Mouse (Mus musculus) bone marrow macrophage, adult 2 months (primary cell): ENCODE measurements around the gene Gm49392.

Experiments used
- CTCF ChIP-seq: IDR thresholded peaks from 2 replicates; pipeline ENCODE4 v1.5.1; 2012; ENCODE audit warnings: low read depth, mild to moderate bottlenecking, low read length, moderate library complexity
- POLR2A ChIP-seq: IDR thresholded peaks from 2 replicates; pipeline ENCODE4 v1.6.1; 2012; ENCODE audit warnings: mild to moderate bottlenecking, low read depth, low read length, borderline replicate concordance

- TF ChIP-seq CTCF: no peak
- TF ChIP-seq POLR2A: no peak
Observed at GRCm38 (mm10) chr13:60936500-60936901, 39.8 kb upstream of the Gm49392 start, which contains the start of the genes Gm49391 and Ctla2a.
